Mouse (Mus musculus) CH12.LX (cell line): ENCODE measurements at regions not wholly inside any gene's neighbourhood (a gene's known extent, or its start where the extent isn't known, plus 50 kb on each side); places are given as distances from the start of the nearest gene placed in this dataset.

Experiments used
- CTCF ChIP-seq, 2 experiments: IDR thresholded peaks in 1 of 2; conservative IDR thresholded peaks in 1 of 2; 2 replicates each; pipeline ENCODE4 v1.5.1; 2011 to 2012; ENCODE audit warnings: low read depth in 2 of 2, low read length in 2 of 2, improper control_type of control experiment in 1 of 2, inconsistent platforms in 1 of 2, mild to moderate bottlenecking in 1 of 2, moderate library complexity in 1 of 2
- MAZ ChIP-seq: IDR thresholded peaks from 2 replicates; pipeline ENCODE4 v1.6.1; 2012; ENCODE audit warnings: low read depth, mild to moderate bottlenecking, inconsistent platforms, low read length, improper control_type of control experiment, moderate library complexity
- MYC ChIP-seq: IDR thresholded peaks from 2 replicates; pipeline ENCODE4 v1.6.1; 2011; ENCODE audit warnings: low read depth, mild to moderate bottlenecking, improper control_type of control experiment, low read length
- POLR2A ChIP-seq: IDR thresholded peaks from 2 replicates; pipeline ENCODE4 v1.6.1; 2011; ENCODE audit warnings: low read depth, mild to moderate bottlenecking, improper control_type of control experiment, low read length

GRCm38 (mm10) chr6:100345073-100345472 is 57.8 kb upstream of the Rybp start:
- no peak for TF ChIP-seq POLR2A
- TF ChIP-seq CTCF (conservative IDR thresholded peaks at IDR 0.05 in 1 of 2, IDR thresholded peaks at IDR 0.05 in 1 of 2; ENCODE audit: low read depth in 2 of 2, low read length in 2 of 2), result no peak
- no peak for TF ChIP-seq MYC
- no peak for TF ChIP-seq MAZ
